Mouse (Mus musculus) cerebellum, adult 8-10 months (tissue): ENCODE measurements around the gene Phf6.
"Not testable (repeated sequence)": the region's sequence is repeated elsewhere in the genome, so short reads cannot be mapped to it uniquely, and the experiment has no call there.

Experiments
- DNase-seq: peaks from one replicate; pipeline ENCODE4 v3.0.0; 2022

Phf6 gene

DNA sequence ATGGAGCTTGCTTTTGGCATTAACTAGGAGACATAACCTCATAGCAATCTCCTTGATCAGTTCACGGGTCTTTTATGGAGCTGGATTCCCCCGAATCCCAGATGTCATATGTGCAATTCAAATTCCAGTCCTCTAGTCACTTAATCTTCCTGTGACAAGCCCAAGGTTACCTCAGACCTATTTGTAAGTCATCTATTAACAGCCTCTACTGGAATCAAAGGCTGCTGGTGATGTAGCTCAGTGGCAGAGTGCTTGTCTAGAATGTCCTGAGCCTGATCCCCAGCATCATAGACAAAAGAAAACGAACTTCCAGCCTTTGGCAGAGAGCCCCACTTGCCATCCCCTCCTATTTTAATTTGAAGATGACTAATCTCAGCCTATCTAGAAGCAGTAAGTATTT lies 69.3 kb downstream of the Phf6 start:
- DNase-seq: no peak

DNA sequence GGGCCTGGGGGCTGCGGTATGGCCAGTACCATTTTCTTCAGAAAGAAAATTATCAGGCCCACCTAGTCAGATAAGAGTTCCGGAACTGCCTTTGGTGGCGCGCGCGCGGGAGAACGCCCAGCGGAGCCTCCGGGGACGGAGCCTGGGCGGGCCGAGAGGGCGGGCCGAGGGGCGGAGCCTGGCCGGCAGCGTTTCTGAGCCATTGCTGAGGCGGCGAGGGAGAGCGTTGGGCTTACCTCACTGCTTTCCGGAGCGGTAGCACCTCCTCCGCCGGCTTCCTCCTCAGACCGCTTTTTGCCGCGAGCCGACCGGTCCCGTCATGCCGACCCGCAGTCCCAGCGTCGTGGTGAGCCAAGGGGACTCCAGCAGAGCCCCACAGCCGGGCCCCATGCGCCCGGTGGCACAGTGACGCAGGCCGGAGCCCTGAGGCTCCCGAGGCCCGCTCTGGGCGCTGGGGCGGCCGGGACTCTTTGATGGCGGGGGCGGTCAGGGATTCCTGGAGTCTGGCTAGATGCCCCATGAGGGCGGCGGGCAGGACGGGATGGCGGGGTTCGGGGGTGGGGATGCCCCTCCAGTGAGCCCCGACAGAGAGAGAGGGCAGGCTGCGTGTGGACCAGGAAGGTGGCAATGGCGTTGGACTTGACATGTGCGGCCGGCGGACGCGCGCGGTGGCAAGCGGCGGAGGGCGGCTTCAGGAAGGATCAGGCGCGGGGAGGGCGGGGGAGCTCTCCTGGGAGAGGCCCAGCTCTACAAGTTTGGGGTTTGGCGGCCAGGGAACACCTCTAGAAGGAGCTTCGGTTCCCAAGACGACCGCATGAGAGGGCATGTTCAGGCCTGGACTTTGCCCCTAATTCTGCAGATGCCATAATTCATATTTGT lies 76.1 kb downstream of the Phf6 start, which contains the start of gene Hprt:
Gene Hprt (plus strand): TSS at position 233 of the 879 bp plus-strand sequence.
- peak; percentile 76 for DNase-seq

DNA sequence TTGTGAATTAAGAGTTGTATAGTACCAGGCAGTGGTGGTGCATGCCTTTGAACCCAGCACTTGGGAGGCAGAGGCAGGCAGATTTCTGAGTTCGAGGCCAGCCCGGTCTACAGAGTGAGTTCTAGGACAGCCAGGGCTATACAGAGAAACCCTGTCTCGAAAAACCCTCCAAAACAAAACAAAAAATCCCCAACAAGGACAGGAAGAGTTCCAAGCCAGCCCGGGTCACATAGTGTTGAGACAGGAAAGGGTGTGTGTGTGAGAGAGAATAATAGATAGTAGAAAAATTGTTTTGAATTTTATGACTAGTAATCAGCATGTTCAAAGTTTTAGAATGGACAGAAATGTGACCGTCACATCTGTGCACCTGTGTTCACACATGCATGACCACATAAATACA lies 82.7 kb downstream of the Phf6 start:
- DNase-seq: not testable (repeated sequence)

DNA sequence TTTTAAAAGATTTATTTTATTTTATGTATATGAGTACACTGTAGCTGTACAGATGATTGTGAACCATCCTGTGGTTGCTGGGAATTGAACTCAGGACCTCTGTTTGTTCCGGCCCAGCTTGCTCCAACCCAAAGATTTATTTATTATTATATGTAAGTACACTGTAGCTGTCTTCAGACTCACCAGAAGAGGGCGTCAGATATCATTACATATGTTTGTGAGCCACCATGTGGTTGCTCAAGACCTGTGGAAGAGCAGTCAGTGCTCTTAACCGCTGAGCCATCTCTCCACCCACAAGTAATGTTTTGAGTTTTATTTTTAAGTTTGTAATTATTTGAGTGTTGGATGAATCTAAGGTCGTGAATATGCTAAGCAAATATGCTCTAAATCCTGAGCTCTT lies 92.8 kb downstream of the Phf6 start:
- not testable (repeated sequence) for DNase-seq

DNA sequence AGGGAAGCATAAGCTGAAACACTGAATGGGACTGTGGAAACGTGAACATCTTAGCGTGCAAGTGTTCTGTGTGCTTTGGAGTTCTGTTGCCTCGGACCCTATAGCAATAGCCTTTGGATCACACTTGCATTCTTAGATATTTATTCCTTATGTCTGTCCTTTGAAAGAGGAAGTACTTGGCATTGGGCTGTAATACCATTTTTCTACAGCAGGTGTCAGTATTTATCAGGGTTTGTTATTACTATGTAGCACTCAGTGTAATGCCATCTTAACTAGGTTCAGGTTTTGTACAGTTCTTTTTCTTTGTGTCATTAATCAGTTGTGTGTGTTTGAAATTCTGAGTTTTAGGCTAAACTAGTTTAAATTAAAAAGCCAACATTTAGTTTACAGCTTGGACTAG lies 94.0 kb downstream of the Phf6 start:
- peak; percentile 30 for DNase-seq
